Mouse (Mus musculus): ENCODE results near the gene Haus2.
"Not testable (repeated sequence)": the region's sequence is repeated elsewhere in the genome, so short reads cannot be mapped to it uniquely, and the experiment has no call there.

The Haus2 gene

DNA sequence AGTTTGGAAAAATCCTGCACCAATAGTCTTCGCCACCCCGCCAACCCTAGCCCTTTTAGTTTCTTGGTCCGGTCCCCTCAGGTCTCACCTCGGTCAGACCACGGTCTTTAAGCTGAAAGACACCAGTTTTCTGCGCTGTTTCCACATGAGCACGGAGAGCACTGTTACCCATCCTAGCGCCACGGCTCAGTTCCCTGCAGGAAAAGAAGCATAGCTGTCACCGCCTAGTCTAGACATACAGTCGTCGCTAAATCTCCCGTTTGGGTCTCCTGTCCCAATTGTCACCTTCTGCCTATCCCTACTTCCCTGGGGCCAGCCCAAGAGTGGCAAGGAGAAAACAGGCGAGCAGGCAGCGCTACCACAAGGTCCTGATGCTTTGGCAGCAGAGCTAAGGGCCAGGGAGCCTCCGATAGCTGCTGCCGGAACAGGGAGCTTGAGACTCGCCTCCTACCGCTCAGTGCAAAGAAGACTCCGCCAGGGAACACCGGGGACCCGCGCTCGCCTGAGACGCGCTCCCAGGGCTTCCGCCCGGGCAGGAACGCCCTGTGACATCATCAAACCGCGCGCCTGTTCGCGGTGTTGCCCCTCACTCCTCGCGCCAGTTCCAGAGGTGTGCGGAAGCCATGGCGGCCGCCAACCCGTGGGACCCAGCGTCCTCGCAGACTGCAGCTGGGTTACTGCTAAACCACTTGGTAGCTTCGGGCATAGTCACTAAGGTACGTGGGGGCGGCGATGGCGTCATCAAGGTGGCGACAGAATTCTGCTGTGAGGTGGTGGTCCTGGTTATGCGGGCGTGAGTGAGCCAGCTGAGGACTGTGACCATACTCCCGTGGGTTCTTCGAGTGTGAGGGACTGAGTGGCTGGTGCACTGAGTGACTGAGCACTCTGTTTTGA lies at the start of gene Haus2, which contains the start of gene Lrrc57:
Gene Haus2 (plus strand): TSS at position 554 of the 894 bp plus-strand sequence.
Gene Lrrc57 (minus strand): TSS at position 691 of the 894 bp plus-strand sequence.
- ATAC-seq (ENCODE audit: insufficient number of reproducible peaks, low FRiP score, low TSS enrichment), result peak; percentile 94

DNA sequence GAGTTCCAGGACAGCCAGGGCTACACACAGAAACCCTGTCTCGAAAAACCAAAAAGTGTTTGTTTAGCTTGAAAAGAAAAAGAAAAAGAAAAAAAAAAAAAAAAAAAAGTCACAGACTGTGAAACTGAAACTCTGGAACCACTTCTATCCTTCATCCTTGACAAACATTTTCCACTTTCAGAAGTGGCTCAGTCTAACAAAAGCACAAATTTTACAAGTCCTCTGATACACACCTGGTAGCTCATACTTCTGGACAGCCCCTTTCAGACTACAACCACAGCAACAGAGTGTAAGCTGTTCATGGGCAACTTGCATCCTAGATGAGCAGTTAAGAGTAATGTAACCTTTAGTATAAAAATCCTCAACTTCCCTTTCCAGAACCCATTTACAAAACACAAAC lies 47.7 kb upstream of the Haus2 start:
- ATAC-seq (ENCODE audit: insufficient number of reproducible peaks, low FRiP score, low TSS enrichment), result no peak

DNA sequence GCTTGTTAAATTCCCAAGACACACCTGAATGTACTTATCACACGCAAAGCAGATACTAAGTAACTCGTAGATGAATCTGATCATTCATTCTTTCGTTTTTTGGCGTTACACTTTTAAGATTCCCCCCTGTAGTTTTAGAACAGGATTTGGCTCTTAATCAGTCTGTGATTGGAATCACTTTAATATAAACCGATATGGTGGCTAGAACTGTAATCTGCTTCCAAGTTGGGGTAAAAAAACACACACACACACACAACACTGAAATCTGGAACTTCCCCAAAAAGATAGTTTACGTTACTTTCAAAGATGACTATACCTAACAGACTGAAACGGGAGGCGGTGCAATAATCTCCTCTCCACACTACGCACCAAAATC lies 46.3 kb upstream of the Haus2 start:
- ATAC-seq (ENCODE audit: insufficient number of reproducible peaks, low FRiP score, low TSS enrichment), result no peak

DNA sequence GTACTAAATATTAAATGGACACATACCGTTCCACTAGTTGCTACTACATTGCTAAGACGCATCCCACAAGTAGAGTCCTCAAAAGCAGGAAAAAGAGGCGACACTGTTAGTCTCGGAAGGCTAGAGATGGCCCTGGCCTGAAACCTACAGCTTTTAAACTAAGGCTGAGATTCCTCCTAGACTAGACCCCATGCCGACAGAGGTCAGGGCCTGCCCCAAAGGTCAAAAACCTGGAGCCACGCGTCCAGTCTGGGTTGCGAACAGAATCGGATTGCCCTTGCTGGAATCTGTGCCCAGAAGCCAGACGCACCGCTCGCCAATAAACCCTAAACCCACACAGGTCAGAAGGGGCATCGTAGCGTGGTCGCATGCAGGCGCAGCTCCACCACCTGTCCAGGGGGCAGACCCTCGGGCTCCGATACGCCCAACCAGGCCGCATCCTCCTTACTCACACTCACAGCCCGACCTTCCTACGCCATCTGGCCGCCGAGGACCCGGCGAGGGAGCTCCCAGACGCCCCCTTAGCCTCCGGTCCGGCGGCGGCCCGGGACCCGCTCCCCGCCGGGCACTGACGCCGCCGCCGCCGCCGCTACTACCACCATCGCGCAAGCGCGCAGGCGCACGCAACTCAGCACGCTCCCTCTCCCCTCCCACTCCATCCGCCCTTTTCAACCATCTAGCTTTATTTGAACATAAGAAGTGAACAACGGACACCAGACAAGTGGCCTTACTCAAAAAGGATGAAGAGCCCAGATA lies 45.8 kb upstream of the Haus2 start, which contains the start of gene Zfp106:
Gene Zfp106 (minus strand): TSS at position 609 of the 756 bp plus-strand sequence.
- peak; percentile 73 for ATAC-seq (ENCODE audit: insufficient number of reproducible peaks, low FRiP score, low TSS enrichment)

DNA sequence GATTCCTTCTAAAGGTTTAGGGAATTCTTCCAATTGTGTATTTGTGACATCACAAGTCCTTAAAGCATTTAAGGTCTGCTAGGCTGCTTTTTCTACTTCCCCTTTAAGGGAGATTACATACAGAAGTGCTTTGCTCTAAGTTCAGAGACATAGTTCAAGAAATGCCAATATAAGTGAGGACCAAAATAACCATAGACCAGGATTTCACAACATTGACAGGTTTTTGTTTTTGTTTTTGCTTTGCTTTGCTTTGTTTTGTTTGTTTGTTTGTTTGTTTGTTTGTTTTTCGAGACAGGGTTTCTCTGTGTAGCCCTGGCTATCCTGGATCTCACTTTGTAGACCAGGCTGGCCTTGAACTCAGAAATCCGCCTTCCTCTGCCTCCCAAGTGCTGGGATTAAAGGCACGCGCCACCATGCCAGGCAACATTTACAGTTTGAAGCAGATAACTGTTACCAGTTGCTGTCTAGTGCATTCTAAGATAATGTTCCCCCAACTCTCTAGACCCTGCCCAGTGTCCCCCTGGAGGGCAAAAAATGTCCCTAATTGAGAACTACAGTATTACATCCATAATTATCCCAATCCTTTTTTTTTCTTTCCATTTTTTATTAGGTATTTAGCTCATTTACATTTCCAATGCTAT lies 44.5 kb upstream of the Haus2 start:
- not testable (repeated sequence) for ATAC-seq (ENCODE audit: insufficient number of reproducible peaks, low FRiP score, low TSS enrichment)

DNA sequence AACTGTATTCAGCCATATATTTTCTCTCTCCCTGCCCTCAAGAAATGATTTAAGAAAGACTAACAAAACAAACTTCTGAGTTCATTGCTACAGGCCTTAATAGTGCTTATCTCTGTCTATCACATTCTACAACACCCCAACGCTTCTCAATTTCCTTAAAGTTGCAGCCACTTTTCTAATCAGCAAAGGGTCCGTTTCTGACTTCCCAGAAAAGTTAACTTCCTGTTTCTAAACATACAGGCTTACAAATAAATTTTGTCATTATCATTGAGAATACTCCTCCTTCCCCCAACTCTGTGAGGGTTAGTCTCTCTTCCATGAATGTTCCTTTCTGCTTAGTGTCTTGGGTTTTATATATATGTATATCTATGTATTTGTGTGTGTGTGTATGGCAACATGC lies 43.8 kb upstream of the Haus2 start:
- ATAC-seq (ENCODE audit: insufficient number of reproducible peaks, low FRiP score, low TSS enrichment), result no peak

DNA sequence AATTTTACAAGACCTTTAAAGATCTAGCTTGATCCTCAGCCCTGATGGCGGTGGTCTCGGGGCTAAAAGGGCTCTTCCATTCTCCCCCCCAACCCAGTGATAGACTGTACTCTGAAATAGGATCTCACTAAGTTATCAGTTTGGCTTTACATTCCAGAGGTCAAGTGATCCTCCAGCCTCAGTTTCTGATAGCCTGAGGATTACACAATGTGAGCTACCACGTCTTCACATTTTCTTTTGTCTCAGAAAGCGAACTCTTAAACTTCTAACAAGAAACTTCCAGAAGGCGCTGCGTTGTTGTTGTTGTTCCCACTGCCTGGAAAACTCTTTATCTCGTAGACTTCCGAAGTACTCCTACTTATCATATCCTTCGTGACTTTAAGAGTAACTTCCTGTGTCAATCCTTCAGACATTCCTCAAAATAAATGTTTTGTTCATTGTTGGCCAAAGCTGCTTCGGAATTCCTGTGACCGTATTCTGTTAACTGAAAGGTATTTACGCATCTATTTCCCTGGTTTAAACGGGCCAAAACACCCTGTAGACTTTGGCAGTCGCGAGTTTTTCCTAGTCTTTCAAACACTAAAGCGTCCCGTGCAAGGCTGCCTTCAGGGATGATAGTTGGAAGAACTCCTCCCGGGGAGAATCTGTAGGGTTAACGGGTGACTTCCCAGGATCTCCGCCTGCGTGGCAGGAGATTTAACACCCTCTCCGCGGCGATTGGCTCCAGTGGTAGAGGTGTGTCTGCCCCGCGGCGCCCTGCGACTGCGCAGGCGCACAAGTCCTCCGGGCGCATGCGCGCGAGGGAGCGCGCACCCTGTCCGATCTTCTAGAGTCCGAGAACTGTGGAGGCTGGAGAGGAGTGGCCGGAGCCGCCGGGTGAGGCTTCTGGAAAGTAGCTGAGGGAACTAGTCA lies 42.0 kb upstream of the Haus2 start, which contains the start of gene Snap23:
Gene Snap23 (plus strand): TSS at position 786 of the 912 bp plus-strand sequence.
- ATAC-seq (ENCODE audit: insufficient number of reproducible peaks, low FRiP score, low TSS enrichment), result peak; percentile 97

DNA sequence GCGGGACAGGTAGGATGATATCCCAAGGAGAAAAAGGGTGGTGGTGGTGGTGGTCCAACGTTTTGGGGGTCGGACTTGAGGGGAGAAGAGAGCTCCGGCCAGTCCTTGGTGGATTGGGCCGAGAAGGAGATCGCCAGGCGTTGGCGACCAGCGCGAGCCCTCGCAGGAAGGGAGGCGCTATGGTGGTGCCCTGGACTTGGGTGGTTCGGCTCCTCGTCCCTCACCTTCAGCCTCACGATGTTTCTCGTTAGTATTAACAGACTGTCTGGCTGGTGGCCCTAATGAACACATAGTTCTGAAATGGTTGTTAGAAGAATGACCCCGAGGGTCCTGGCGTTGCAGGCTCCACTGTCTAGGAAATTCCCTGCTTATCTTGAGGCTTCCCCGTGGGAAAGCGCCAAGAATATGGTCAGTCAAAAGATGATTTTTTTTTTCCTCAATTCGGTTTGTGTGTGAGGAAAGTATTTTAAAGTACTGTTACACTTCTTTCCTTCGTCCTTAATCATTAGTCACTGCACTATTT lies 41.3 kb upstream of the Haus2 start:
- ATAC-seq (ENCODE audit: insufficient number of reproducible peaks, low FRiP score, low TSS enrichment), result peak; percentile 67

DNA sequence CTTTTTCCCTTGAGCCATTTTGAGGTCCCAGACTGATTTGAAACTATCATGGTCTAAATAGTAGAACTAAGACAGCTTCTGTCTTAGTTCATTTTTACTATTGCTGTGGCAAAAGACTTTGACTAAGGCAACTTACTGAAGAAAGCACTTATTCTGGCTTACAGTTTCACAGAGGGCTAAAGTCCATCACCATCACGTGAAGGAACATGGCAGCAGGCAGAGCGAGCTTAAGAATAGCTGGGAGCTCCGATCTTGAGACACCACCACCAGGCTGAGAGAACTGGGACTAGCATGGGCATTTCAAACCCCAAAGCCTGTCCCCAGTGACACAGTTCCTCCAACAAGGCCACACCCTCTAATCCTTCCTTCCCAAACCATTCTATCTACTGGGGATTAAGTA lies 38.1 kb upstream of the Haus2 start:
- no peak for ATAC-seq (ENCODE audit: insufficient number of reproducible peaks, low FRiP score, low TSS enrichment)

DNA sequence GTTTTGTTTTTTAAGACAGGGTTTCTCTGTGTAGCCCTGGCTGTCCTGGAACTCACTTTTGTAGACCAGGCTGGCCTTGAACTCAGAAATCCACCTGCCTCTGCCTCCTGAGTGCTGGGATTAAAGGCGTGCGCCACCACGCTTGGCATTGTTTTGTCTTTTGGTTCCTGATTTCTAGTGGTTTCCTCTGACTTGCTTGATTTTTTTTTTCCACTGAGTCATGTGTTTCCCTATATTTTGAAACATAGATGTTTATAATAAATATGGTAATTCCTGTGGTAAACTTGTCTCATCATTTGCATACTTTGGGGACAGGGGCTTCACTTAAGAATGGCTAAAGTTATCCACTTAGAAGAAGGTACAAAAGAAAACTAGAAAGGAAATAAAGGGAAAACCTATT lies 37.0 kb upstream of the Haus2 start:
- not testable (repeated sequence) for ATAC-seq (ENCODE audit: insufficient number of reproducible peaks, low FRiP score, low TSS enrichment)

DNA sequence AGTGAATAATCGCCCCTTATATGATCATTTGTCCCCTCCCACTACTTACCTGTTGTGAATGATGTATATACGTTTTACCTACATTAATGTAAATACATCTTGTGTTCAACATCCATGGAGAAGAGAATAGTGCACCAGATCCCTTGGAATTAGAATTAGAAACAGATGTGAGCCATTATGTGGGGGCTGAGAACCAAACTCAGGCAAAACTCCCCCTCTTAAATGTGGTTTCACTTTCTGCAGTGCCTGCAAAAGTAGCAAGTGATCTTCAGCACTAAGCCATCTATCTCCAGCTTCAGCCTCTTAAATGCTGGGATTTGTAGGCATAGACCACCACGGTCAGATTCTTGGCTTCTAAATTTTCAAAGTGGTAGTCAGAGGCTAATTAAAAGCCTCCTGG lies 34.1 kb upstream of the Haus2 start:
- no peak for ATAC-seq (ENCODE audit: insufficient number of reproducible peaks, low FRiP score, low TSS enrichment)

DNA sequence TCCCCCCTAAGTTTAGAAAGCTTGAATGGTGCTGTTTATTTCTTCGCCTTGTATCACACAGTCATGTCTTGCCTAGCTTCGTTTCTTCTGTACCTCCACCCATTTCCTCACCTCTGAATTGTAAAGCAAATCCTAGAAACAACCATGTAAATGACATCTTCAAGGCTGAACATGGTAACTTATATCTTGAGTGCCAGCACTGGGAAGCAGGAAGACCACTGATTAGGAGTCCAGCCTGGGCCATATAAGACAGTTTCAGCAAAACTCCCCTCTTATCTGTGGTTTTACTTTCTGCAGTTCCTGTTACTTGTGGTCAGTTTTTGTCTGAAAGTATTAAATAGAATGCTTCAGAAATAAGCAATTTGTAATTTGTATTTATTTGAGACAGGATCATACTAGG lies 33.2 kb upstream of the Haus2 start:
- ATAC-seq (ENCODE audit: insufficient number of reproducible peaks, low FRiP score, low TSS enrichment), result no peak

DNA sequence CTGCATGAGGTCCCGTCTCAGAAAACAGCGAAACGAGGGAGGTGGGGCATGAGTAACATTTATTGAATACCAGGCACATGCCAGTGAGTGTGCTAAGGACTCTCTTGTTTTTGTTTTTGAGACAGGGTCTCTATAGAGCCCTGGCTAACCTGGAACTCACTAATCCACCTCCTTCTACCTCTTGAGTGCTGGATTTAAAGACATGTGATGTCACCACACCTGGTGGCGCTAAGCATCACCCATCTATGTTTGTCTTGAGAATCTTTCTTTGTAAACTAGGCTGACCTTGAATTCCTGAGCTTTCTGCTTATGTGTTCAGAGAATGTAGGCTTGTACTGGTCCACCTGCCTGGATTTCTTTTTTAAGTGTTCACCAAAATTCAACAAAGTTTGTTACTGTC lies 31.4 kb upstream of the Haus2 start:
- ATAC-seq (ENCODE audit: insufficient number of reproducible peaks, low FRiP score, low TSS enrichment), result no peak

DNA sequence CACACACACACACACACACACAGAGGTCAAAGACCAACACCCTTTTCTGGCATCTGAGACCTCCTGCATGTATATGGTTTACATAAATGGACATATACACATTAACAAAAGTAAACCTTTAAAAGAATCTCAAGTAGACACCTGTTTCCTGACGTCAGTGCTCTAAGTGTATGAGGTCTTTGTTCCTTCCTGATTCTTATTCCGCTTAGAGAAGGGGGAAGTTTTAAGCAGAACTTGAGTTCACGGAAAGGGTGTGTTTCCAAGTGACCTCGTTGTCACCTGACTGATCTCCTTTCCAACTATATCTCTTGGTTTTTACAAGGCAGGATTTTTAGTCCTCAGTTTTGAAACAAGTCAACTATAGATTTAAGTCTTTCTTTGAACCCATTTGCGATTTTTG lies 30.9 kb upstream of the Haus2 start:
- no peak for ATAC-seq (ENCODE audit: insufficient number of reproducible peaks, low FRiP score, low TSS enrichment)

DNA sequence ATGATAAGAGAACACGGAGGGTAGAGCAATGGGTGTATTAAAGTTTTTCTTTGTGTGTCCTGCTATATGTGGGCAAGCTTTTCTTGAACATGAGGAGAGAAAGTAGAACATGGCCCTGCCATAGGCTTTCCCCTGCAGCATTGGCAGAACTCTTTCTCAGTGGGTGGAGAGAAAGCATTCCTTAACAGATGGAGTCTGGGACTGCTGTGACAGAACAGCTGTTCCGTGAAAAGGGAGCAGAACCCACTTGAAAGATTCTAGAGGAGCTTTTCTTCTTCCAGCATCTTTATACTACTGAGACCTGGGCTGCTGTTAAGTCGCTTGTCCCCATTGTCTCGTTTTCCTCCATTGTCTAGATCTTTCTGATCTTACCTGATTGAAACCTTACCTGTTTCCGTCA lies 19.4 kb upstream of the Haus2 start:
- ATAC-seq (ENCODE audit: insufficient number of reproducible peaks, low FRiP score, low TSS enrichment), result no peak

DNA sequence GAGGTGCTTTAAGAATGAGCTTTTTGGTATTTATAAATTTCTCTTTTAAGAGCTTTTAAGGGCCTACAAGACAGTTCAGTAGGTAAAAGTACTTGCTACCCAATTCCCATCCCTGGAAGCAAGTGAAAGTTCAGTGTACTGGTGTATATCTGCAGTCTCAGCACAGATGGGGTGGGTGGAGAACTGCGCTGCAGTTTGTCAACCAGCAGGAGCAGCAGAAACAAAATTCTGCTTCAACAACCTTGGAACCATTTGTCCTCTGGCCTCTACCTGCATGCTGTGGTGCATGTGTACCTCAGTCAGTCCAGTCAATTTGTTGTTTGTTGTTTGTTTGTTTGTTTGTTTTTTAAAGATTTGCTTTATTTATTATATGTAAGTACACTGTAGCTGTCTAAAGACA lies 17.0 kb upstream of the Haus2 start:
- no peak for ATAC-seq (ENCODE audit: insufficient number of reproducible peaks, low FRiP score, low TSS enrichment)

DNA sequence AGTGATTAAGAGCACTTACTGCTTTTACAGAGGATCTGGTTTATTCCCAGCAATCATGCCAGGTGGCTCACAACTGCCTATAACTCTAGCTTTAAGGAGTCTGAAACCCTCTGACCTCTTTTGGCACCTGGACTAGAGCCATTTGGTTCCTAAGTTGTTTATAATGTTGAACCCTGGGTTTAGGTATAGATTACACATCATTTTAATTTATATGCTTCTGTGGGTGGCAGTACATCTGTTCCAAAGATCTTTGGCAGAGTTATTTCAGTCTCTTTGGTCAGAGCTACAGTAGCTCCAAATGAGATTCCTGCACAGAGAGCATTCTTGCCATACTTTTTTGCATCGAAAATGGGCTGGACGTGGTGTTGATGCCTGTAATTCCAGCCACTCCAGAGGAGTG lies 11.4 kb upstream of the Haus2 start:
- ATAC-seq (ENCODE audit: insufficient number of reproducible peaks, low FRiP score, low TSS enrichment), result no peak

DNA sequence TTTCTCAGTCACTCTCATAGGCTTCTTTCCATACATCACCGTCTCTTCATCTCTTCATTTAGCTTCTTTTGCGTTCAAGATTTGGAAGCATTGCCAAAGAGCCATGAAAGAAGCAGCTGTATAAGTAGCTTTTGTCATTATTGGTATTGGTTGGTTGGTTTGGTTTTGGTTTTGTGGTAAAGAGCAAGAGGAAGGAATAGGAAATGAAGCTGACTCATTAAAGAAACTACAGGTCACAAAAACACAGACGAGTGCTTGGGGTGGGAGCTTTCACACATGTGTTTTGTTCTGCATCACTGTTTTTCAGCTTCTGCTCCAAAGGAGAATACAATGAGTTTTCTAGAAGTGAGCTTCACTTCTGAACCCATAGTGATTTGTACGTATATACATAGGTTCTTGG lies 9.7 kb upstream of the Haus2 start:
- ATAC-seq (ENCODE audit: insufficient number of reproducible peaks, low FRiP score, low TSS enrichment), result no peak

DNA sequence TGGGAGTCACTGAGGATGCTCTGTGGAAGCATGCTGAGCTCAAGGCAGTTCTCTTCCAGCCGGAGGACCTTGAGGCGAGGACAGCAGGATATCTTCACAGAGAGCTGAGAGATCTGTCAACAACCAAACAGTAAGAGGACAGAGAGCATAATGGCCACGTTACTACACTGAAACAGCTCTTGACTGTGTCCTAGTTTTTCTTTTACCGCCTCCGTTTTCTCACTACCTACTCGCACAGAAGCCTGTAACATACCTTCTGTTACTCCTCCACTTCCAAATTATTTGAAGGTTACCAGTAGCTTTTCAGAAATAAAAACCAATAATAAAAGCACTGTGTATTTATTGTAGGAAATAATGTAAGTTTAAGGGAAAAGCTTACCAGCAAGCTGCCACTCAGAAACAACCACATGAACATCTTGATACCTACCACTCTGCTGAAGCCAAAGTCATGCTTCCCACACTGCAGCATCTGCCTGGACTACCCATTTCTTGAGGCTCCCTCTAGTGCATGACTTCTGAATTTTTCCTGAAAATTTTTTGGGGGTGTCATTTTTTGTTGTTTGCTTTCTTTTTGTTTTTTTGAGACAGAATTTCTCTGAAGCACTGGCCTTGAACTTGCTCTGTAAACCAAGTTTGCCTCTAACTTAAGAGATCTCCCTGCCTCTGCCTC lies 3.0 kb upstream of the Haus2 start:
- no peak for ATAC-seq (ENCODE audit: insufficient number of reproducible peaks, low FRiP score, low TSS enrichment)

Measured in cerebellum, adult (tissue).